Mouse (Mus musculus) embryonic facial prominence, embryonic 14.5 days (tissue): ENCODE results near the gene Anapc15. TPM values are rescaled to one million over a fixed set of nuclear protein-coding genes. Genes with fewer than 3 reads are reported as not detected.

ENCODE experiments used
- ATAC-seq: fragments of 200-750 bp; cut with Nextera tagmentation; 2 replicates; pipeline ENCODE4 v1.8.0; 2017; ENCODE audit warnings: low read depth, moderate number of reproducible peaks, moderate TSS enrichment
- DNase-seq: peaks from one replicate; pipeline ENCODE4 v3.0.0-alpha.2; 2015; ENCODE audit warnings: low spot score
- H3K27ac ChIP-seq: fragments of 300-500 bp; sonication (generic); replicated peaks from 2 replicates; pipeline ENCODE4 v1.5.1; 2014; ENCODE audit warnings: low read depth, mild to moderate bottlenecking, low read length, moderate library complexity
- H3K27me3 ChIP-seq: fragments of 300-500 bp; sonication (generic); replicated peaks from 2 replicates; pipeline ENCODE4 v1.6.1; 2014; ENCODE audit warnings: low read length; ENCODE audit not compliant: control insufficient read depth, insufficient read depth
- H3K36me3 ChIP-seq: fragments of 300-500 bp; sonication (generic); 2 replicates; pipeline ENCODE4 v1.6.1; 2014; ENCODE audit warnings: low read length, mixed read lengths; ENCODE audit not compliant: control insufficient read depth, insufficient read depth
- H3K4me1 ChIP-seq: fragments of 300-500 bp; sonication (generic); 2 replicates; pipeline ENCODE4 v1.6.1; 2014; ENCODE audit warnings: antibody characterized with exemption, low read length; ENCODE audit not compliant: control insufficient read depth, insufficient read depth
- H3K4me2 ChIP-seq: fragments of 300-500 bp; sonication (generic); 2 replicates; pipeline ENCODE4 v1.6.1; 2014; ENCODE audit warnings: low read depth, mild to moderate bottlenecking, low read length, moderate library complexity, mixed read lengths
- H3K4me3 ChIP-seq: fragments of 300-500 bp; sonication (generic); 2 replicates; pipeline ENCODE4 v1.5.1; 2014; ENCODE audit warnings: low read depth, mild to moderate bottlenecking, low read length
- H3K9ac ChIP-seq: fragments of 300-500 bp; sonication (generic); 2 replicates; pipeline ENCODE4 v1.6.1; 2014; ENCODE audit warnings: low read depth, mild to moderate bottlenecking, low read length, moderate library complexity, mixed read lengths
- H3K9me3 ChIP-seq: fragments of 300-500 bp; sonication (generic); 2 replicates; pipeline ENCODE4 v1.6.1; 2016; ENCODE audit warnings: low read length; ENCODE audit not compliant: control insufficient read depth
- WGBS: fragments of 180-500 bp; shearing (Covaris S2); extraction: QIAGEN DNeasy Blood & Tissue Kit; methylation state at CpG from one replicate; pipeline ENCODE4 v1.1.7; 2014; 5-methylcytosine and 5-hydroxymethylcytosine counted together
- polyA plus RNA-seq: library from polyadenylated mRNA; unstranded; fragments of >200 nt; fragmentation: Nextera tagmentation; extraction: Ambion mirVana; gene quantifications from 2 replicates; pipeline ENCODE4 v1.2.1, GENCODE M21; 2014

Gene Anapc15
- polyA plus RNA-seq, 1 experiment from 2014 or later = 62.0 TPM

DNA sequence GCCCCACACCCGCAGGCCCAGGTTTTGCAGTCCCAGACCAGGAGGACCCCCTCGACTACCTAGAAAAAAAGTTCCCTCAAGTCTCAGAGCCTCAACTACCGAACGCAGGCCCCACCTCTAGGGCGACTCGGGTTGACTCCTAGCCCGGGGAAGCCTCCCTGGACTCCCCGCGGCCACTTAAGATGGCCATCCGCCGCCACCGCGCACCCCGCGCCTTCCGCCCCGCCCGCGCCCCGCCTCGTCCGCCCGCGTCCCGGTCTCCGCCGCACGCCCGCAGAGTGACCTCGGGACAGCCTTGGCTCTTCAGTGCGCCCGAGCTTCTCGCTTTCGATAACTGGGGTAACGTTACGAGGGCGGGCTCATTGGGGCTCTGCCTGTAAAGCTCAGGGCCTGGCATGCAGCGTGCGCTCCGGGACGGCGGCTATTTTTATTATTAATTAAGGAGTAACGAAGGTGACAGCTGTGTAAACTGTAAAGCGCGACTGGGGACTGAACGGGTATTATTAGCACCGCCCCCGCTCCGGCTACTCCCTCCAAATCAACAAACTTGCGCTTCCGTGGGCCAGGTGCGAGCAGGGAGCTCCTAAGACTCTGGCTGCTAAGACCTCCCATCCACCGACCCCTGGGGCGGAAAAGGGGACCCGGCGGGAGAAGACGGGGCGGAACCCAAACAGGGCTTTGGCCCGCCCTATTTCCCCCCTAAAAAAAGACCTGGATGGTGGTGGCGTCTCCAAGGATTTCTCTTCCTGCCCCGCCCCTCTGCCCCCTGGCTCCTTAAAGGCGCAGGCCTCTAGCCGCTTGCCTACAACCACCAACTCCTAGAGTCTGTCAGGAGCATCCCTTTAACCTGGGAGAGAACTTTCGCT, 25.7 kb upstream of the Anapc15 start, which contains the start of gene Inppl1:
TSS of gene Inppl1 (minus strand) at position 624 of the 866 bp plus-strand sequence.
- H3K9me3 ChIP-seq = no peaks in the 10 kb centered on the region
- 0% methylated on average over 52 of the region's 64 CpGs for WGBS
- peak within 1 kb of the TSS; percentile 84 for H3K4me2 ChIP-seq
- H3K36me3 ChIP-seq = peaks cover 8% of the 10 kb centered on the region
- peaks cover 18% of the 10 kb centered on the region for H3K4me1 ChIP-seq
- H3K9ac ChIP-seq = peak within 1 kb of the TSS; percentile 89
- H3K27me3 ChIP-seq = no peaks in the 10 kb centered on the region
- peak within 1 kb of the TSS; percentile 97 for H3K27ac ChIP-seq
- ATAC-seq (peak; percentile 87), DNase-seq (peak; percentile 96)
- H3K4me3 ChIP-seq = peak within 1 kb of the TSS; percentile 87

- Histone ChIP-seq H3K36me3 (no peaks in the 10 kb centered on the region), H3K4me3 (no peak overlapping the region), H3K9ac (no peak overlapping the region), H3K27me3 (no peaks in the 10 kb centered on the region), H3K4me1 (no peaks in the 10 kb centered on the region), H3K9me3 (no peaks in the 10 kb centered on the region), H3K27ac (no peak overlapping the region), H3K4me2 (no peak overlapping the region)
- DNase-seq = no peak
- 56% methylated on average over 6 of the region's 6 CpGs for WGBS
- no peak for ATAC-seq
These were observed 19.3 kb upstream of the Anapc15 start for GRCm38 (mm10) chr7:101844186-101844585.

DNA sequence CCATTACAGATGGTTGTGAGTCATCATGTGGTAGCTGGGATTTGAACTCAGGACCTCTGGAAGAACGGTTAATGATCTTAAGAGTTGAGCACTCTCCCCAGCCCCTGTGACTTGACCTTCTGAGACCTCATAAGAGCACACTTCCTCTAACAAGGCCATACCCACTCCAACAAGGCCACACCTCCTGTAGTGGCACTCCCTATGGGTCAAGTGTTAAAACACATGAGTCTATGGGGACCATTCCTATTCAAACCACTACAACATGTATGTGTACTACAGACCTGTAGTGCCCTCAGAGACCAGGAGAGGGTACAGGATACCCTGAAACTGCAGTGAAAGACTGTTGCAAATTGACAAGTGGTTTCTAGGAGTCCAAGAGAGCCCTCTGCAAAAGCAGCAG, 15.6 kb upstream of the Anapc15 start:
- no peaks in the 10 kb centered on the region for H3K4me1 ChIP-seq
- no peaks in the 10 kb centered on the region for H3K27me3 ChIP-seq
- 81% methylated on average over 1 of the region's 1 CpGs for WGBS
- H3K9ac ChIP-seq = no peak overlapping the region
- H3K4me3 ChIP-seq = no peak overlapping the region
- DNase-seq = no peak
- no peaks in the 10 kb centered on the region for H3K9me3 ChIP-seq
- H3K36me3 ChIP-seq = no peaks in the 10 kb centered on the region
- H3K27ac ChIP-seq = no peak overlapping the region
- no peak overlapping the region for H3K4me2 ChIP-seq
- no peak for ATAC-seq

DNA sequence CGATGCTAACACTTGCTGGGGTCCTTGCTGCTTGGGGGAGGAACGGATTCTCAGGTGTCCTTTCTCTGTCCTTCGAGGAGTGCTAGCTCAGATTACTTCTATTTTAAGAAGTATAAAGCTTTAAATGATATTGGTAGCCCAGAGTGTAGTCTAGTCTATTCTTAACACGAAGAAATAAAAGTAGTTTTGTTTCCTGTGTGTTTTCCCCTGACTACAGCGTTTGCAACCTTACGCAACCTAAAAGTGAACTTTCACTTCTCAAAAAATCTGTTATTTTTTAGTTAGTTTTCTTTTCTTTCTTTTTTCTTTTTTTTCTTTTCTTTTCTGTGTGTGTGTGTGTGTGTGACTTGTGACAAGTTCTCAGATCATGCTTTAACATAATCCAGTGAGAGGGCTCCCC, 11.8 kb upstream of the Anapc15 start:
- H3K4me2 ChIP-seq = no peak overlapping the region
- DNase-seq (no peak), ATAC-seq (no peak)
- whole genome bisulfite sequencing = 76% methylated on average over 6 of the region's 6 CpGs
- H3K9ac ChIP-seq = no peak overlapping the region
- H3K36me3 ChIP-seq = no peaks in the 10 kb centered on the region
- no peak overlapping the region for H3K4me3 ChIP-seq
- no peaks in the 10 kb centered on the region for H3K27me3 ChIP-seq
- H3K27ac ChIP-seq = no peak overlapping the region
- no peaks in the 10 kb centered on the region for H3K9me3 ChIP-seq
- no peaks in the 10 kb centered on the region for H3K4me1 ChIP-seq

DNA sequence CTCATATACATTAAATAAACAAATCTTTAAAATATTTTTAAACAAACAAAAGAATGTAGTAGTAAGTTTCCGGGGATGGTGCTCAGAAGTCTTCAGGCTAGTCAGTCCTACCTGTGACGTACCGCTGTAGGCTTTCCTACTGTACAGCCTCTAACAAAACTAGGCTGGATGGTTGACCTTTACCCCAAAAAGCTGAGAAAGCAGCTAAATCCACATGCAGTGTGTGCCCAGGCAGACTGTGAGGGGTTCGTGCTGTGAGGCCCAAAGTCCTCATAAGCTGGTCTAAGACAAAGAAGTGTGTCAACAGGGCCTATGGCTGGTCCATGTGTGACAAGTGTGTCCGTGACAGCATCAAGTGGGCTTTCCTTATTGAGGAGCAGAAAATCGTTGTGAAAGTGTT, 10.7 kb upstream of the Anapc15 start:
- H3K4me3 ChIP-seq = no peak overlapping the region
- H3K4me2 ChIP-seq = no peak overlapping the region
- no peak overlapping the region for H3K27ac ChIP-seq
- H3K9ac ChIP-seq = no peak overlapping the region
- no peaks in the 10 kb centered on the region for H3K4me1 ChIP-seq
- no peaks in the 10 kb centered on the region for H3K36me3 ChIP-seq
- 87% methylated on average over 6 of the region's 6 CpGs for WGBS
- ATAC-seq (no peak), DNase-seq (no peak)
- no peaks in the 10 kb centered on the region for H3K9me3 ChIP-seq
- H3K27me3 ChIP-seq = no peaks in the 10 kb centered on the region

DNA sequence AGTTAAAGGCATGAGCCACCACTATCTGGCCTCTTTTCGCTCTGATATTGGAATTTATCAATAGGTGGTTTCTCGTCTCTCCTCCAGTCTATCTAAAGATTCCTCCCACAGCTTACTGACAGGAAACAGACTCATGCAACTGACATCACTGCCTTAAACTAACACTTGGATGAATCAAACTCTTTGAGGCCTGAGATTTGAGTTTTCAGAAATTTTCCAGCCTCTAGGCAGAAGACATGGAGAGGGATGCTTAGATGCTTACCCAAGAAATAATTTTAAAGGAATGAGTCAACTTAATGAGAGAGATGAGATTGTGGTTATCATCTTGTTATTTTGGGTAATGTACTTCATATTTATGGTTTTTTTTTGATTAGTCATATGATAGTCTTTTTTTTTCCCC, 9.7 kb upstream of the Anapc15 start:
- 81% methylated on average over 2 of the region's 2 CpGs for WGBS
- Histone ChIP-seq H3K4me2 (no peak overlapping the region), H3K36me3 (no peaks in the 10 kb centered on the region), H3K27ac (no peak overlapping the region), H3K4me3 (no peak overlapping the region), H3K9me3 (no peaks in the 10 kb centered on the region), H3K9ac (no peak overlapping the region), H3K4me1 (no peaks in the 10 kb centered on the region), H3K27me3 (no peaks in the 10 kb centered on the region)
- DNase-seq (no peak), ATAC-seq (no peak)

GRCm38 (mm10) chr7:101857094-101857493, 6.4 kb upstream of the Anapc15 start, which contains the start of gene Folr2:
Gene Folr2 (minus strand): TSS chr7:101857194.
- ATAC-seq (no peak), DNase-seq (no peak)
- H3K27me3 ChIP-seq = no peaks in the 10 kb centered on the region
- no peak within 1 kb of the TSS for H3K4me3 ChIP-seq
- H3K4me1 ChIP-seq = no peaks in the 10 kb centered on the region
- no peak within 1 kb of the TSS for H3K27ac ChIP-seq
- H3K36me3 ChIP-seq = no peaks in the 10 kb centered on the region
- H3K9me3 ChIP-seq = no peaks in the 10 kb centered on the region
- H3K4me2 ChIP-seq = no peak within 1 kb of the TSS
- WGBS = 80% methylated on average over 4 of the region's 4 CpGs
- H3K9ac ChIP-seq = no peak within 1 kb of the TSS

DNA sequence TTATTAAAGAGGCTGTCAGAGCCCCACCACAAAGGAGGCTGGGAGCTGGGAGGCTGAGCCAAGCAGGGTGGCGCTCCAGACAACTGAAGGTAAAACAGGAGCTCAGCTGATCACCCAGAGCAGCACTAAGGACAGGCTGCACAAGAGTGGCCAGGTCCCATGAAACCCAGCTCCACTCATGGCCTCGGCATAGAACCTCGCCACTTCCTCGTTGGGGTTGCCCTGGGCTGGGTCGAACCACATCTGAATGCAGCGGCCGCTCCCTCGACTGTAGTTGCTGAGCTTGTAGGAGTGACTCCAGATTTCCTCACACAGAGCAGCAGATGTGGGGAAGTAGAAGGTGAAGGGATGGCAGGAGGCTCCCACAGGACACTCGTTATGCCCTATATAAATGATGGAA, 5.2 kb upstream of the Anapc15 start:
- Histone ChIP-seq H3K9me3 (no peaks in the 10 kb centered on the region), H3K4me2 (no peak overlapping the region), H3K27me3 (no peaks in the 10 kb centered on the region), H3K27ac (no peak overlapping the region), H3K9ac (no peak overlapping the region), H3K36me3 (no peaks in the 10 kb centered on the region), H3K4me3 (no peak overlapping the region), H3K4me1 (no peaks in the 10 kb centered on the region)
- WGBS = 59% methylated on average over 9 of the region's 9 CpGs
- ATAC-seq = no peak
- DNase-seq = no peak

GRCm38 (mm10) chr7:101860978-101861377, 2.5 kb upstream of the Anapc15 start:
- Histone ChIP-seq H3K4me3 (no peak overlapping the region), H3K4me2 (no peak overlapping the region), H3K9ac (no peak overlapping the region), H3K27me3 (no peaks in the 10 kb centered on the region), H3K36me3 (no peaks in the 10 kb centered on the region), H3K9me3 (no peaks in the 10 kb centered on the region), H3K4me1 (no peaks in the 10 kb centered on the region), H3K27ac (no peak overlapping the region)
- no peak for ATAC-seq
- DNase-seq = no peak
